Mouse (Mus musculus) adrenal gland, postnatal 25 days (tissue): ENCODE measurements around the gene Zbtb40. TPM values are rescaled to one million over a fixed set of nuclear protein-coding genes. Genes with fewer than 3 reads are reported as not detected.

ENCODE experiments used
- DNase-seq: peaks from one replicate; pipeline ENCODE4 v3.0.0; 2021; ENCODE audit warnings: mixed read lengths
- long read RNA-seq: library from polyadenylated mRNA; stranded (forward); transcript quantifications from one replicate; pipeline ENCODE4 v2.0.0, GENCODE M21; 2021
- total RNA-seq: library from RNA; stranded (reverse); gene quantifications from 2 replicates; pipeline ENCODE4 v1.2.3, GENCODE M21; 2021

The Zbtb40 gene
- 13.8 and 14.4 TPM in 2 replicates for total RNA-seq
- long read RNA-seq, partial matches to known transcripts = 1 of 8 reads
- long read RNA-seq, other reads (novel, unspliced or antisense) = 7 of 8 reads

DNA sequence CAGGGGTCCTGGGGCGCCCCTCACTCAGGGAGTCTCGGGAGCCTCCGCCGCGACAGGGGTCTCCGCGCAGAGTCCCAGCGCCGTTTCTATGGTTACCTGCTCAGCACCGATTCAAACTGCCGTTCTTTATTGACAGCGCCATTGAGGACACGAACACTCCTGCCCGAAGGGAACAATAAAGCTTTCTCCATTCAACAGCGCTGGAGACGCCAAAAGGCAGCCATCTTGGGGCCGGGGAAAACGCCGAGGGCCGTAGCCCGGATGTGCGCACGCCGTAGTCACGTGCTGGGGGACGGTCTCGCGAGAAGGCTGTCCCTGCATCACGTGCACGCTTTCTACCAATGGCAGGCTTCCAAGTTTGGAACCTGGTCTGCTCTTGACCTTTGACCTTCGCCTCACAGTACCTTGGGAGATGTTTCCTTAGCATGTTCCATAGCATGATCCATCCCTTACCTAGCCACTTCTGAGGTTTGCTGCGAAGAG lies at the start of gene Zbtb40:
TSS of gene Zbtb40 (minus strand) at position 252 of the 483 bp plus-strand sequence.
- DNase-seq = peak; percentile 92

GRCm38 (mm10) chr4:137097984-137098327 lies 49.4 kb upstream of the Zbtb40 start:
- DNase-seq = no peak

DNA sequence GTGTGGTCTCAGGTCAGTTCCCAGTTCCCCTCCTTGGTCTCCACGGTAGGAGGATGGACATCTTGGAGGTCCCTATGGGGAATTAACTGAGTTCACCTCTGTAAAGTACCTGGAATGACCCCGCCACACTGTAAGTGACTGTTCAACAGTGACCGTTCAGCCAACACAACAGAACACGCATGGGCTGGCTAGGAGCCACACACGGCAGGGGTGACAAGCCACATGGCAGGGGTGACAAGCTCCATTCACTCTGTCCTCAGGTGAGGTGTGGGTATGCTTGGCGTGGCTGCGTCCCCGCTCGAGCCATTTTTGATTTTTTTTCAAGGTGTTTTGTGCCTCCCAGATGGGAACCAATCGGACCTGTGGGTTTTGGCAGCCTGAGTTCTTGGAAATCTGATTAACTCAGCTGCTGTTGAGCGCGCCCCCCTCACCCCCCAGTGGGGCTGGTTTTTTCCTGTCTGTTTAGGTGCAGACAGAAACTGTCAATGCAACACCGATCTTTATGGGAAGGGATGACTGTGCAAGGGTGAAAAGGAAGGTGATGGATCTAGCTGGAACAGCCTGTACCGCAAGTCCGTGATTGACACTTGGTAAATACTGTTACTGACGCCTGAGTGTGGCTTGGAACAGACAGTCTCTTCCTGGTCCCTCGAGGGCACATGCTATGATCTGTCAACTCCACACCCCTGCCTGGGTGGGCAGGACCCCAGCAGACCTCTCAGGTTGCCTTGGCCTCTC lies 48.8 kb upstream of the Zbtb40 start:
- no peak for DNase-seq

DNA sequence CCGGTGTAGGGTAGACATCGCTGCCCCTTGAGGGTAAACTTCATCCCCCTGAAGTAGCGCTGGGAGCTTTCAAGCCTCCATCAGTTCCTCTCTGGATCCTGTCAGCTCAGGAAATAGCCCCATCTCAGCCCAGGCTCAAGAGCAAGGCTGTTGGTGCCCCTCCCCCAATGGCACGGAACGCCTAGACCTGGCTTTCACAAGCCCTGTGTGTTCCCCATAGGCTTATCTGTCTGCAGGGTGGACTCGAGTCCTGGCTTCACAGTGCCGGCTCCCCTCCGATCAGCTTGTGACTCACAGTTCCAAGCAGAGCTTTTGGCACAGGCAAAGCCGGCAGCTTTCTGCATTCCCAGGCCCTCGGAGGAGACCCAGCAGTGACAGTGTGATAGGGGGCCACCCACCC lies 47.8 kb upstream of the Zbtb40 start:
- DNase-seq = no peak

DNA sequence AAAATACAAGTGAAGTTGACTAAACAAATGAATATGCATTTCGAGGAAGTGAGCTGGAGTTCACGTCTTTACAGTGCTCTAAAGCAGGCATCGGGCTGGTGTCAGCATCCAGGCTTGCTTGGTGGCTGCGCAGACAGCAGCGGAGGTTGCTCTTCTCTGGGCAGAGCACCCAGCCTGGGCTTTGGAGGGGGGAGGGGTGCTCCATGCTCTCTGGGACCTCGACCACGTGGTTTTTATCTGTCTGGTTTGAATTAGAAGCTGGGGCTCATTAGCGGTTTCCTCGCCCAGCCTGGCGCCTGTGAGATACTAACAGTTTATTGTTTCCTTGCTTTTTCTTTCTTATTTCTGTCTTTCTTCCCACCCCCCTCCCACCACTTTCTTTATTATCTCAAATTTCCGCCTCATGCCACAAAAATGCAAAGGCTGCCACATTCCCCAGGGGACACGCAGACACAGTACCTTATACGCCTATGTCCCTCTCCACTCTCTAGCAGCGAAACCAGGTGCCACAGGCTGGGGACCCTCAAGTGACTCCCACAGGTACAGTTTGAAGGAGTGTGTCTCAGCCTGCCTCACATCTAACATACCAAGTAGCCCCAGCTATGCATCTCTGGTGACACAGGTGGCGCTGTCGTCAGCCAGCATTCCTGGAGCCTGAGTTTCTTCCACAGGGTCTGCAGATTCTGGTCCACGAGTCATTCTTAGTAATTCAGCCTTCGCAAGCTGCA lies 36.6 kb upstream of the Zbtb40 start:
- DNase-seq = peak; percentile 30

- DNase-seq = no peak
Measured at GRCm38 (mm10) chr4:137082866-137083265, 34.3 kb upstream of the Zbtb40 start.

DNA sequence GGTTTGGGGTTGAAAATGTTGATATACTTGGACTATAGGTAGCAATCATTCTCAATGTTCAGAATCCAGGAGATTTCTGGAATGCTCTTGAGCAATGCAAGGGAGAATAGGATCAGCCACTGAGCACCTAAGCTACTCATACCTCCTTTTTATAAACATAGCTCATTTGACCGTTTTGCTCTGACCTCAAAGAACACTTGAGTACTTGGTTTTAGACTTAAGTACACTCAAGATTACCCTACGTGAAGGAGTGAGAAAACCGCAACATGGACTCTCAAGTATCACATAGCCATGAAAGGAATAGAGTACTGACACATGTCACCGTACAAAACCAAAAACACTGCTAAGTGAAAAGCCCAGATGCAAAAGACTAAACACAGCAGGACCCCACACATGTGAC lies 32.8 kb upstream of the Zbtb40 start:
- DNase-seq = no peak

- no peak for DNase-seq
Measured at GRCm38 (mm10) chr4:137077216-137077615, 28.6 kb upstream of the Zbtb40 start.

GRCm38 (mm10) chr4:137071204-137071603 lies 22.6 kb upstream of the Zbtb40 start:
- no peak for DNase-seq

- no peak for DNase-seq
Measured at GRCm38 (mm10) chr4:137068491-137068890, 19.9 kb upstream of the Zbtb40 start.

DNA sequence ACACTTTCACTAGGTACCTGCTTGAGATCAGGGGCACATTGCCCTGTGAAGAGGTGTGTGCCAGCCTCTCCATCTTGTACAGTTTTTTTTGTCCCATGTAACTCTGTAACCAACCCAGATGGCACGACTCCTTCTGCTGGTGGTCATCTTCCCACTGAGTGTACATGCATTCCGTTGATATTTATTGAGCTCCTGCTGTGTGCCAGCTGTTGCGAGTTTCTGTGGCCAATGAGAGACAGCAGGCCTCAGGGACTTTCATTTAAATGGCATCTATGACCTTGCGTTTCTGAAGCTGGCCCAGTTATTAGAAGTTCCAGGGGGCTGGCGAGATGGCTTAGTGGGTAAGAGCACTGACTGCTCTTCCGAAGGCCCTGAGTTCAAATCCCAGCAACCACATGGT lies 17.2 kb upstream of the Zbtb40 start:
- no peak for DNase-seq

DNA sequence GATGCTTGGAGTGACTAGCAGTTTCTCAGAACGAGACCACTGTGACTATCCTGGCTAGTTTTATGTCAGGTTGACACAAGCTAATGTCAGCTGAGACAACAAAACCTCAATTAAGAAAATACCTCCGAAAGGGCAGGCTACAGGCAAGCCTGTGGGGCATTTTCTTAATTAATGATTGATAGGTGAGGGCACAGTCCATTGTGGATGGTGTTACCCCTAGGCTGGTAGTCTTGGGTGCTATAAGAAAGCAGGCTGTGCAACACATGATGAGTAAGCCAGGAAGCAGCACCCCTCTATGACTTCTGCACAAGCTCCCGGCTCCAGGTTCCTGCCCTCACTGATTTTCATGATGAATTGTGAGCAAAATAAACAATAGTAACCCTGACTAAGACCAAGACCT lies 6.3 kb upstream of the Zbtb40 start:
- no peak for DNase-seq

- DNase-seq = no peak
Measured at GRCm38 (mm10) chr4:137053810-137054209, 5.2 kb upstream of the Zbtb40 start.

DNA sequence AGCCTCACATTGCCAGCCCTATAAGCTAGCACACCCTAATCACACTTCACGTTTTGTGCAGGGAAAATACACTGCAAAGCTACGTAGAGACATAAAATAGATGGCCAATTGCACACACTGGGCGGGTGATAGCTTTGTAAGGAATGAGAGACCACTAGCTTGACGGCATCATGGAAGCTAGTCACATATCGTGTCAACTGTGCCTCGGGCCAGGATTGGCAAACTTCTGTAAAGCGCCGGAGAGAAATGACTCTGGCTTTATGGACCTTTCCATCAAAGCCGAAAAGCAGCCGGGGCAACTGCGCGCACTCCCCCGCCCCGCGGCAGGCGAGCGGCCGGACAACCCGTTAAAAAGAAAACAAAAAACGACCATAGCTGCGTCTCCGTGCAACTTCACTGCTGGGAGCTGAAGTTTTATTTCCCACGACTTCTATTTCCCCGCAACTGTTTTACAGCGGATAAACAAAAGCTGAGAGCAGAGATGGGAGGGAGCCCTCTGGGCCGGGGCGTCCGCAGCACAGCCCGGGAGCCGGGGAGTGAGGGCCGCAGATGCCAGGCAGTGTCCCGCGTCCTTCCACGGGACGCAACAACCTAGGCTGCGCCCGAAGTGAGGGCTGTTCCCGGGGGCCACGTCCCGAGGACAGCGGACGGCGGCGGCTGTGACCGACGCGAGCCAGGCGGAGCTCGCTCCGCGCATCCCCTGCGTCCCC lies 606 bp downstream of the Zbtb40 start:
- DNase-seq = peak; percentile 48

DNA sequence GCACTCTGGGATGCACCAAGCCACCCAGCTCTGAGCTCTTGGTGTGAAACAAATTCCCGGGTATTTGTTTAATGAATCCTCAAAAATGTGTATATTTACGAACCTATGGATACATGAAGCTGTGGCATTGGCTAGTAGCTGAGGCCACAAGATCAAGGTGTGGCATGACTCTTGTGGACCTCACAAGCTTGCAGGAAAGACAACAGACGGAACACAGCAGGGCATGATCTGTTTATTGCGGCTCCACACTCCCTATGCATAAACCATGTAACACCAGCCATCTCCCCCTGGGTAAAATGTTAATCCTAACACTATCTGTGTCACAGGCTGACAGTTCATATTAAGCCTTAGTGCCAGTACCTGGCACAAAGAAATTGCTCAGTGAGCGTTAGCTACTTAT lies 2.5 kb downstream of the Zbtb40 start:
- DNase-seq = no peak

GRCm38 (mm10) chr4:137044516-137044915 lies 4.1 kb downstream of the Zbtb40 start:
- DNase-seq = no peak

DNA sequence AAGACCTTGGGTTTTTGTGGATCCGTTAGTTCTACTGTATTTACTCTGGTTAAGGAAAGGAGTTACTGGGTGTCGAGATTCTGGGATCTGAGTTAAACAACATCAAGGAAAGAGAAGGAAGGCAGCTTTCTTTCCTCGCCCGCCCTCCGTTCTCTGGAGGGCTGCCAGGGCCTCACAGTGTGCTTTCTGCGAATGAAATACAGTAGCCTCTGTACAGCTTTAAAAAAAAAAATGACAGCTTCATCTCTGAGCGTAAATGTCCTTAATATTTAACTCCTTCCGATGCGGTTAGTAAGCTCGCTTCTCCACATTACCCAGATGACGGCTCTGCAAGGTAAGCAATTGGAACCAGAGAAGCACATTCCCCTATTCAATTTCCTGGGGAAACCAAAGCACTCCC lies 4.8 kb downstream of the Zbtb40 start:
- peak; percentile 42 for DNase-seq

GRCm38 (mm10) chr4:137042039-137042438 lies 6.6 kb downstream of the Zbtb40 start:
- no peak for DNase-seq

DNA sequence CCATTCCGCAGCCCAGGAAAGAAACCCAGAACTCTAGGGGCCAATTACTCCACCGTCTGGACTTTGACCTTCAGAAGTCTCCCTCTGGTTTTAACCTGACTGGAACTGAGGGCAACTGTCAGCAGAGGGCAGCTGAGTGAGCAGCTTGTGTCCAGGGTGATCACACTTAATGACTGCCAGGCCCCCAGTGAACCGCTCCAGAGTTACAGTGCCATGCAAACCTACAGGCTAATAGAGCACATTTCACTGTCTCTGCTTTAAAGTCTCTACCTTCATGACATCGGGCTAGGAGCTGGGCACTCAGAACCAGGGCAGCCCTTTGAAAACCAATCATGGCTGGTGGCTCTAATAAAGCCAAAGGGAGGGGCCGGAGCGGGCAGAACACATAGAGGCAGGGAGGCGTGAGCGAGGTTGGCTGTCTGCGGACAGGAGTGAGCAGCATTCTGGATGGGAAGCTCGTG lies 7.4 kb downstream of the Zbtb40 start:
- no peak for DNase-seq

DNA sequence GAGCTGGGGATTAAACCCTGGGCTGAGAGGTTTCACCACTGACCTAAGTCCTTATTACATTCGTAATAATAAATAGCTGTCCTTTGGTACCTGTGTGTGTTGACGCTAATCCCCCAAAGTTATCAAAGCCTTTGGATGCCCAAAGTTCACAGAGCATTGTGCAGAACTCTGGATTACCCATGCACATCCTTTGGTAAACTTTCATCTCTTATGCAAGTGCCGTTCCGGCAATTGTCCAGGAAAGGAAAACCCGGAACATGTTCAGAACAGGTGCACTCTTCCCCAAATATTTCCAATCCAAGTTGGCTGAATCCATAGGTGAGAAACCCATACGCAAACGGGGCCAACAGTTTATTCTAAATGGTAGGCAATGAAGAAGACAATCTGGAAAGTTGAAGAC lies 9.2 kb downstream of the Zbtb40 start:
- no peak for DNase-seq

DNA sequence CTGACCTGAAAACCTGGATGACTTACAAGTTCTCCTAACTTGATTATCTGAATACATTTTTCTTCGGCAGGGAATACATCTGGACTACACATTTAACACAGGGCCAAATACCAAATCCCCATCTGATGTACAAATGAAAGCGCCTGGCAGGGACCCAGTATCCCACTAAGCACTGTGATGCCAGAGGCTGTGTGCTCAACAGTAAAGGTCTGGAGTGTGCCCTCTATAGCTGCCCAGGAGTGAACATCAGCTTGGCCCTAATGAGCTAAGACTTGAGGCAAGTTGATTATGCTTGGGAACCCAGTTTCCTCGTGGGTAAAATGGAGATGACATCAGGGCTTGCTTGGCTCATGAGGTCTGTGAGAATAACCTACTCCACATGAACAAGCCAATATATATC lies 10.1 kb downstream of the Zbtb40 start:
- DNase-seq = no peak

- no peak for DNase-seq
Measured at GRCm38 (mm10) chr4:137038096-137038495, 10.5 kb downstream of the Zbtb40 start.
